ENCODE assay signal across 20 mouse cellular contexts in the genomic region with DNA sequence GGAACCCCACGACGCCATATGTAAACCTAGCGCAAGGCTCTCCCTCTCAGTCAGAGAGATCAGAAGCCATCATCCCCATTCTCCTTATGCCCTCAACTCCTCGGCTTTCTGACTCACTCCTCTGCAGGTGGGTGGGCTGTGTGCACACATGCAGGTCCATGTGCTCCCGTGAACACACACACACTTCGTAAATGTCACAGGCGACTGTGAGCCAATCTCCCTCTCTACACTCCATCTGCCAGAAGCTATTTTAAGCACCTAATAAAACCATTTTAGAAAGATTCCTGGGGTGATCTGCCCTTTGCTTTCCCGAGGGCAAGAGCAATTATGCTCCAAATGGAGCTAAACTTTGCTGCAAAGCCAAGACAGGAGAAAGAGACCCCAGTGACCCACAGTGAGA.
DNase-seq lines count a peak whose midpoint lies in the region; TF ChIP-seq lines count a peak whose summit lies in the region.
"Had no signal": no experiment of that assay in that cellular context is flagged by ENCODE, and none has a peak within 500 bp of the region (broad histone marks: within the 10 kb centered on the region; RNA-seq: fewer than 3 reads in every experiment).

No protein-coding gene starts in this region.

- 24% methylated on average over 8 of the region's 8 CpGs for WGBS in cerebellum, adult 2 months
- 65% methylated on average over 8 of the region's 8 CpGs for WGBS in heart, adult 2 months

- intact Hi-C loops in heart, adult 2 months (cut with DNase I) = no loop called here

- no peak overlapping the region for H3K4me3 ChIP-seq in layer of hippocampus, adult 2 months
- no peak overlapping the region for H3K4me3 ChIP-seq in cerebellum, adult 2 months (replicated peaks; ENCODE audit: insufficient read depth, low read depth, low read length)
- no peak overlapping the region for H3K4me3 ChIP-seq in heart, adult 2 months
- H3K4me3 ChIP-seq: forebrain, embryonic 13.5 days; heart, embryonic 15.5 days; hindbrain, embryonic 15.5 days; liver, embryonic 15.5 days; myocyte had no signal

- H3K27ac ChIP-seq in layer of hippocampus, adult 2 months = peak overlapping the region; percentile 46; the same call in 1 of the 2 replicates
- no peak overlapping the region for H3K27ac ChIP-seq in cerebellum, adult 2 months (ENCODE audit: insufficient read depth, low read length)
- H3K27ac ChIP-seq in heart, adult 2 months = no peak overlapping the region
- H3K27ac ChIP-seq: forebrain, embryonic 13.5 days; heart, embryonic 15.5 days; hindbrain, embryonic 15.5 days; liver, embryonic 15.5 days had no signal

- no peak for TF ChIP-seq EP300 in heart, adult 2 months (IDR thresholded peaks at IDR 0.05; ENCODE audit: insufficient read depth, low read depth, low read length)

- TF ChIP-seq POLR2A in cerebellum, adult 2 months (IDR thresholded peaks at IDR 0.05; ENCODE audit: borderline replicate concordance, insufficient read depth, low read length) = no peak
- no peak for TF ChIP-seq POLR2A in heart, adult 2 months (IDR thresholded peaks at IDR 0.05; ENCODE audit: insufficient read depth, low read depth, low read length)

- H3K79me2 ChIP-seq in heart, adult 2 months (replicated peaks; ENCODE audit: control insufficient read depth, insufficient read depth, low read length) = no peaks in the 10 kb centered on the region

- peaks cover 18% of the 10 kb centered on the region for H3K4me1 ChIP-seq in cerebellum, adult 2 months (ENCODE audit: control insufficient read depth, insufficient read depth, low read length)
- H3K4me1 ChIP-seq in heart, adult 2 months (ENCODE audit: control insufficient read depth, insufficient read depth, low read length) = no peaks in the 10 kb centered on the region
- H3K4me1 ChIP-seq: heart, embryonic 15.5 days; liver, embryonic 15.5 days had no signal

- no peaks in the 10 kb centered on the region for H3K27me3 ChIP-seq in cerebellum, adult 2 months (ENCODE audit: control insufficient read depth, insufficient read depth, low read length)
- no peaks in the 10 kb centered on the region; the same call in 1 of the 2 replicates for H3K27me3 ChIP-seq in heart, adult 2 months (ENCODE audit: control insufficient read depth, insufficient read depth, low read length)
- H3K27me3 ChIP-seq: forebrain, embryonic 13.5 days; hindbrain, embryonic 15.5 days; liver, embryonic 15.5 days had no signal

- no peaks in the 10 kb centered on the region for H3K36me3 ChIP-seq in heart, adult 2 months (ENCODE audit: control insufficient read depth, insufficient read depth, low read length)
- H3K36me3 ChIP-seq: heart, embryonic 15.5 days; hindbrain, embryonic 15.5 days; liver, embryonic 15.5 days had no signal

- H3K9ac ChIP-seq in heart, adult 2 months (ENCODE audit: low read depth, low read length) = no peak overlapping the region
- H3K9ac ChIP-seq: forebrain, embryonic 13.5 days; heart, embryonic 15.5 days; hindbrain, embryonic 15.5 days; liver, embryonic 15.5 days had no signal

- TF ChIP-seq CTCF in layer of hippocampus, adult 2 months (conservative IDR thresholded peaks at IDR 0.05) = no peak
- TF ChIP-seq CTCF in cerebellum, adult 2 months (IDR thresholded peaks at IDR 0.05; ENCODE audit: borderline replicate concordance, insufficient read depth, low read depth, low read length) = no peak
- TF ChIP-seq CTCF in heart, adult 2 months (IDR thresholded peaks at IDR 0.05) = no peak

- DNase-seq in layer of hippocampus, adult 2 months (ENCODE audit: low spot score in 2 of 2) = no peak
- DNase-seq in layer of hippocampus, postnatal 36 days = no peak
- DNase-seq in cerebellum, adult 2 months = peak; percentile 59 to 85
- DNase-seq in cerebellum, postnatal 36 days = peak; percentile 58 to 65
- no peak for DNase-seq in heart, adult 2 months
- no peak for DNase-seq in left cerebral cortex, adult 18-20 months (ENCODE audit: low spot score in 2 of 2)
- no peak for DNase-seq in frontal cortex, postnatal 25 days (ENCODE audit: low spot score in 2 of 2)
- DNase-seq: adrenal gland, adult 2 months; heart, adult 11 months; heart, postnatal 4 days; kidney, postnatal 36 days; layer of hippocampus, adult 9-11 months; midbrain, embryonic 14.5 days; spleen, adult 18-20 months; thymus, postnatal 36 days had no signal

Comparison
In these comparisons a context has a peak if more than half of its experiments do, and no peak if none do; other contexts are left out.
1. DNase-seq: peak in cerebellum, adult 2 months (2 of 2) and cerebellum, postnatal 36 days (2 of 2); none in layer of hippocampus, adult 2 months (0 of 2), layer of hippocampus, postnatal 36 days (0 of 2), heart, adult 2 months (0 of 2), left cerebral cortex, adult 18-20 months (0 of 2) and frontal cortex, postnatal 25 days (0 of 2).